Mouse (Mus musculus) gastrocnemius, postnatal 4 days (tissue): ENCODE data around the gene Scgb3a1. TPM values are rescaled to one million over a fixed set of nuclear protein-coding genes. Genes with fewer than 3 reads are reported as not detected.

Experiments used
- DNase-seq, 2 experiments: peaks; one replicate each; pipeline ENCODE4 v3.0.0; 2021 to 2022; ENCODE audit warnings: low spot score in 2 of 2, mixed read lengths in 2 of 2
- long read RNA-seq, 2 experiments: library from polyadenylated mRNA; stranded (forward); transcript quantifications; one replicate each; pipeline ENCODE4 v2.0.0; 2021
- total RNA-seq, 2 experiments: library from RNA; stranded (reverse); gene quantifications; 2 replicates each; pipeline ENCODE4 v1.2.3; 2021

Scgb3a1 gene
- total RNA-seq = under 1 TPM in 1 of 2 experiments, not detected in 1; 0.62 TPM
- long read RNA-seq, experiment 1 = 0 reads
- long read RNA-seq, experiment 2 = 0 reads

DNA sequence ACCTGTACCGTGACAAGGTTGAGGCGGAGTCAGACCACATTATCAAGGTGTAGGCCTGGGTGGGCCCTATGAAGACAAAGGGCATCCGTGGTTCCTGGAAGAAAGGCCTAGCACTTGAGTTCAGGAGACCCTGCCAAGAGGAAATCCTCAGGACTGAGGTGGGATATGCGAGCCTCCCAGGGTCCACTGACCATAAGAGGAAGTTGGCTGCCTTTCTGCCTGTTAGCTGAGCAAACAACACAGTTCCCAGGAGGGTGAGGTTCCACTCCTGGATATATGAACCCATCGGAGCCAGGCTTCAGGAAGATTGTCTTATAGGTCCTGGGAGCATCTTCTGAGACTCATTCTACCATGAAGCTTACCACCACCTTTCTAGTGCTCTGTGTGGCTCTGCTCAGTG, at the start of gene Scgb3a1:
Gene Scgb3a1, plus strand, starts transcription at position 301 of the 400 bp plus-strand sequence.
- no peak for DNase-seq

DNA sequence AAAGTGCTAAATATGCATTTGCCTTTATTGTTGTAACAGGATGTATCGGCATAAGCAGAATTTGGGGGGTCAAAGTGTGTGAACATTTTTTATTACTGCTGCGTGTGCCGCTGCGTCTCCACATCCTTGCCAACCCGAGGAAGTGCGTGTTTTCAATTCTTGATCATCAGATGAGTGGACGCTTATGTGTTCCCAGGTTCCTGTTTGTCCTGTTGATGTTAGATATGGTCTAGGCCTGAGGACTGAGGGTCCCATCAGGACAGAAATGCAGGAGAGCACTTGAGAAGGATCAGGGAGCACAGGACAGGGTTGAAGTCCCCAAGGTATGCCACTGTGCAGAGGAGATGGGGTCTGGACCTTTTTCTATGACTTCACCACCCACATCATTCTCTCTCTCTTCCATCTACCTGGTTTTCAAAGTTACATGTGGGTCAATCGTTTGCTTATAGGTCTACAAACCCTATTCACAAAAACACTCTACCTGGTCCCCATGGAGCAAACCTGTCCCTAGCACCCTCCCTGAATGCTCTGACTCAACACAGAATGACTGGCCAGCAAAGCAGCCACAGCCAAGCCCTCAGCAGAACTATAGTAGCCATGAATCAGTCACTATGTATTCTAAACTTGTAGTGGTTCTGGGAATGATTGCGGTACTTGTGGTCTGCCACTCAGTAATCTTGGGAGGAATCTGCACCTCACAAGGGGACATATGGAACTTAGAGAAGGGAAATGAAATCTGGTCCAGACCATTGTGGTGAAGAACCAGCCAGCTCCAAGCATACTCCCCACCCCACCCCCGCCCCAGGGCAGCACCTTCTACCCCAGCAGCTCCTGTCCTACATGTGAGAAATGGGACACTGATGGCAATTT, 47.3 kb upstream of the Scgb3a1 start:
- DNase-seq = no peak

DNA sequence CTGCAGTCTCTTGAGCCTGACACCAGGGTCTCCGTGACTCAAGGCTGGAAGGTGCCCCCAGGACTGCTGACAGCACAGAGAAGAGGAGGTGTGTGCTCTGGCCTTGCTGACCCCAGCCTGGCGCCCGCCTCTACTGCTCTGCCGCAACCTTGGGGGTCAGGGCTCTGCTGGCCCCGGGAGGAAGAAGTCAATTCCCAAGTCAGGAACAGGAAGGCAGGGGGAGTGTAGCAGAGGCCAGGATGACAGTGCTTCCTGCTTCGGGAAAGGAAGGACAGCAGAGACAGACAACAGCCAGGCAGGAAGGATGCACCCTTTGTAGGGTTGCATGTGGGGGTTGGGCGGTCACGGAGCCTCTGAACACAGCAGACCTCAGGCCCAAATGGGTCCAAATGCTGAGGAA, 44.9 kb upstream of the Scgb3a1 start:
- DNase-seq = no peak

DNA sequence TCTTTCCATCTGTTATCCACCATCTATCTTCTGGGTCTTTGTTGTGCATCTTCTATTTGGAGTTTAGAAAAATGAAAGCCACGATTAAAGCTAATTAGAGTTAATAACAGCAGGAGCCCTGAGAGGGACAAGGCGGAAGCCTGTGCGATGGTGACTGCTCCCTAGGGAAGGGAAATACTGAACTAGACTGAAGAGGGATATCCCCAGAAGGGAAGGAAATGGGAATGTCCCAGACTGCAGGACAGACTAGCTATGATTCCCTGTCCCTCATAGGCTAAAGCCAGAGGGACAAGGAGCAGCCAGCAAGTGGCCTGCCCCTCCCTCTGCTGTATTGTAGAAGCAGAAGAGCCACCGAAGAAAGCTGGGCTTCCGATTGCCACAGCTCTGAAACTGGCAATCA, 41.5 kb upstream of the Scgb3a1 start:
- no peak for DNase-seq

DNA sequence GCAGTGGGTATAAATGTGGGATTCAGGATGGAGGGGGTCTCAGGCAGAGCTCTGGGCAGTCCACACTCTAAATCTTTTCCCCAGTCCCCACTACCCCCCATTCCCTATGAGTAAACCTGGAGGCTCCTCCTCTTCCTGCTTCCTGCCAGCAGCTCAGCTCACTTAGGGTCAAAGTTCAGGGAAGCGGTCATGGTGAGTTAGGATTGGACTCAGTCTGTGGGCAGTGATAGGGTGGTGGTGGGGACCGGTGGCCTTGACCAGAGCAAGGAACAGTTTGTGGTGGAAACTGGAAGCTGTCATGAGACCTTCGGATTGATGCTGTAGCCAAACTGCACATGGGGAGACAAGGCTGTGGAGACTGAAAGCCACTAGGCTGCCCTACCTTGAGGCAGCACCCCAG, 39.3 kb upstream of the Scgb3a1 start:
- DNase-seq = no peak

DNA sequence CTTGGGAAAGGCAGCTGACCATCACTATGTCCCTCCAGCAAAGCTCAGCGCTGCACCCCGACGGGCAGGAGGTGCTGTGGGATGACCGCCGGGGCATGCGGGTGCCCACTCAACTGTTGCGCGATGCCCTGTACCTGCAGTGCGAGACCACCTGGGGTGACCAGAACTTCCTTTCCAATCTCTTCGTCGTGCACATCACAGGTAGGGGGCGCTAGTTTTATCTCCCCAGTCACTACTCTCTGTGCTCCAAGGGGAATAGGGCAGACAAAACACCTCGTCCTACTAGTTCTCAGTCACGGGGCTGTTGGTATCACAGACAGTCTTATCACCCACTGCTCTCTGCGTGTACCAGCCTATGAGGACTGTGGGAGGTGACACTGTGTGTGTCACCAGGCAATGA, 37.5 kb upstream of the Scgb3a1 start:
- DNase-seq = no peak

DNA sequence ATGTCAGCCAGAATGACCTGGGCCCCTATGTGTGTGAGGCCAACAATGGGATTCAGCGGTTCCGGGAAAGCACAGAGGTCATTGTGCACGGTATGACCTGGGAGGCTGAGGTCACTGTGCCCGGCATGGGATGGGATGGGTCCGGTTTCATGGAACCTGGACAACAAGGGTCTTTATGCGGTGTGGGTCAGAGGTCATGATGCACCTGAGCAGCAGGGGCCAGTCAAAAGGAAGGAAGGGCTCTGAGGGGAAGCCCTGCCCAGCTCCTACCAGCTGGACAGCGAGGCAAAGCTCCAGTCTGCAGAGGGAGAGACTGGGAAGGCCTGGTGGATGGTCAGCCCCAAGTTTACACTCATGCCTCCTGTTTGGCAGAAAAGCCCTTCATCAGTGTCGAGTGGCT, 36.7 kb upstream of the Scgb3a1 start:
- no peak for DNase-seq

DNA sequence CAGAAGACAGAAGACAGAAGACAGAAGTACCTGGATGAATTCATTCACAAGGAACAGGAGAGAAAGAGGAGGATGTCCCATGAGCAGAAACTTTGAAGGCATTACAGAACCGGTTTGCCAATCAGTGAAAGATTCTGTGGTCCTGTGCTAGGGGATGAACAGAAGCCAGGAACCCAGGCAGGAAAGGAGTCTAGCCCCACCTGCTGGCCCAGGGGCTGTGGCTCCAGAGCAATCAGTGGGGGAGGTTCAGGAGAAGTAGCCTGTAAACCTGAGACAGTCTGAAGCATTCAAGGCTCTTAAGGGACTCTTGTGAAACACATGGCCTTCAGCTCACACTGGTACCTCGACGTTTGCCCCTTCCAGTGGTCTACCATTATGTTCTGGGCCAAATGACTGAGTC, 32.3 kb upstream of the Scgb3a1 start:
- DNase-seq = no peak

DNA sequence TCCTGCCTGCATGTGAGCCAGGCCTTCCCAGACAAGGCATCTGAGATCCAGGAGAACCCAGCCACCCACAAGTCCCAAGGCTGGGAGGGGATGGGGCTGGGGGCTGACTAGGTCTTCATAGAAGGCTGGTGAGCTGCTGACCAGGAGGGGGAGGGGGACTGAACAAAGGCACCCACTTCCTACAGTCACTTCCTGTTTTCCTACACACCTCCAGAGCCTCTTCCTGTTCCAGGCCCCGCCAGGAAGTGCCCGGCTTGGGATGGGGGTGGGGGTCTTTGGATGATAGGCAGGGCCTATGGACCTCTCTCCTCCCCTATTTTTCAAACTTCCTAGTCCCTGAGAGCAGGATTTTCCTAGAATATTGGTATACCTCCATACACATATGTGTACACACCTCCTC, 31.2 kb upstream of the Scgb3a1 start:
- DNase-seq = no peak

DNA sequence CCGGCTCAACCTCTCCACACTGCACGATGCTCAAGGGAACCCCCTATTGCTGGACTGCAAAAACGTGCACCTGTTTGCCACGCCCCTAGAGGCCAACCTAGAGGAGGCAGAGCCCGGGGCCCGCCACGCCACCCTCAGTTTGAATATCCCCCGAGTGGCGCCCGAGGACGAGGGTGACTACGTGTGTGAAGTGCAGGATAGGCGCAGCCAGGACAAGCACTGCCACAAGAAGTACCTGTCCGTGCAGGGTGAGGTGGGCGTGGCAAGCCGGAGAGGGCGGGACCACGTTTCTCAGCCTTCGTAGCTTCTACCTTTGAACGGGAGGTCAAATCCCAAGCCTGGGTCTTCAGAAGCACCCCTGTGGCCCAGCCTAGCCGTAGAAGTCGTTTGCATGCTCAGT, 29.3 kb upstream of the Scgb3a1 start:
- no peak for DNase-seq

DNA sequence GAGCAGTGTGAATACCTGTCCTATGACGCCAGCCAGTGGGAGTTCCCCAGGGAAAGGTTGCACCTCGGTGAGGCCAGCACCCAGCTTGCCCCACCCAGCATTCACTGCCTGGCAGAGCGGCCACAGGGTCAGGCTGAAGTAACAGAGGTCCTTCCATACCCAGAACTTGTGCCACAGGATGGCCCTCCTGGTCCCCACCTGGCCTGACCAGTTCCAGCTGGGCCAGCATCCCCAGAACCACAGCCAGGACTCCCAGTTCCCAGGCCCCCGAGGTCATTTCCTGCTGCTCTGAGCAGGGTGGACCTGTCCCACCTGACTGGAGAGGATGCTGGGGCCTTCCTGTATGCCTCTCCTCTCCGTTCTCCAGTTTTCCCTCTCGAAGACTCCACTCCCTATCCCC, 27.7 kb upstream of the Scgb3a1 start:
- DNase-seq = no peak

DNA sequence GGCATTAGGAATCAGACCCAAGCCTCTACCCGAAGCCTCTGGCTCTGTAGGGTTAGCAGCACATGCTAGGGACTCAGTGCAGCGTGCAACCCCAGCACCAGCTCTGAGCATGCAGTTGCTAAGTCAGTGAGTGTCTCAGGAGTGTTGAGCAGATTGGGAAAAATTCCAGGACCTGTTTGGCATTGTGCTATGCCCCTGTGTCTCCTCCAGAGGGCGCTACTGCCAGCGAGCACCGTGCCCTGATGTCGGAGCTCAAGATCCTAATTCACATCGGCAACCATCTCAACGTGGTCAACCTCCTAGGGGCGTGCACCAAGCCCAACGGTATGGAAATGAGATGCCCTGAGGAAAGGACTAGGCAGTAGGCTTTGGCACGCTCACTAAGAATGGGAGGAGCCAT, 27.0 kb upstream of the Scgb3a1 start:
- no peak for DNase-seq

DNA sequence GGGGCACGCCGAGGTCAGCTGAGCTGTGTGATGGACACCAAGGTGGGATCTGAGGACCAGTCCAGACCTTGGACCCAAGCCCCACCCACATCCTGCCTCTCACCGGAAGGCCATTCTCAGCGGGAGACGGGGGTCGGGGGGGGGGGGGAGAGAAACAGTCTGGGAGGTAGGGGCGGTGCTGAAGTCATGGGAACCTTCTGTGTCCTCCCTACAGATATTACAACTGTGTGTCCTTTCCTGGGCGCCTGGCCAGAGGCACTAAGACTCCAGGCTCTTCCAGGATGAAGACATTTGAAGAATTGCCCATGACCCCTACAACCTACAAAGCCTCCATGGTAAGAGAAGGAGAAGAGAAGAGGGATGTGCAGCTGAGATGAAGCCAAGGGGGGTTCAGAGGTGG, 17.7 kb upstream of the Scgb3a1 start:
- no peak for DNase-seq

DNA sequence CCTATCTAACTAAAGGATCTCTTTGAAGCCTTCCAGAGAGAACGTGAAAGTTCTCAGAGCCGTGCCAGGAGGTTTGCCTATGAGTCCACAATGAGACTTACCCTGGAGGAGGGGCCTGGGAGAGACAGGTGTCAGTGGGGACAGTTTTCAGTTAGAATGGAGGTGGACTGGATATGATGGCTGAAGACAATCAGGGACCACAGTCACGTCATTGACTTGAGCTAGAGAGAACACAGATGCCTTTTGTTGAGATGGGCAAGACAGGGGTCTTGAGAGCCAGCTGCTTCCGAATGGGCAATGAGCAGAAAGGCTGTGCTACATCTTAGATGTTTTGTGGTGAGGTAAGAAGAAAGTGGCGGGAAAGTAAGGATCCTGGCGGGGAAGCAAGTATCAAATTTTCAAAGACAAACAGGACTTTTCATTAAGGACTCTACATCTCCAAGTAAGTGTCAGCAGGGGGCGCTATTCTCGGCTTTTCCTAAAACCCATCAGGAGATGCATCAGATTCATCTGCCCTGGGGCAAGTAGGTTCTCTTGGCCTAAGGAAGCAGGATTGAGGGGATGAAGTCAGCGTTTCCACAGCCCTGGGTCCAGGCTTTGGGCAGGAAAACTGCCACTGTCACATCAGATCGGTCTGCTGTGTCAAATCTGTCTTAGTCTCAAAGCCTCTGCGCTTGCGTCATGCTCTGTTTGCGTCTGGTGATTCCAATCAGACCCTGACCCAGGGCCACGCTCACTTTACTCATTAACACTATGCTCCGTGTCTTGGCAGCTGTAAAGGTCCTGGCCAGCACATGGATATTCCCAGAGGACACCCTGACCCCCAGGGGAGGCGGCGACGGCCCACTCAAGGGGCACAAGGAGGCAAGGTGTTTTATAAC, 13.1 kb upstream of the Scgb3a1 start:
- DNase-seq = no peak

DNA sequence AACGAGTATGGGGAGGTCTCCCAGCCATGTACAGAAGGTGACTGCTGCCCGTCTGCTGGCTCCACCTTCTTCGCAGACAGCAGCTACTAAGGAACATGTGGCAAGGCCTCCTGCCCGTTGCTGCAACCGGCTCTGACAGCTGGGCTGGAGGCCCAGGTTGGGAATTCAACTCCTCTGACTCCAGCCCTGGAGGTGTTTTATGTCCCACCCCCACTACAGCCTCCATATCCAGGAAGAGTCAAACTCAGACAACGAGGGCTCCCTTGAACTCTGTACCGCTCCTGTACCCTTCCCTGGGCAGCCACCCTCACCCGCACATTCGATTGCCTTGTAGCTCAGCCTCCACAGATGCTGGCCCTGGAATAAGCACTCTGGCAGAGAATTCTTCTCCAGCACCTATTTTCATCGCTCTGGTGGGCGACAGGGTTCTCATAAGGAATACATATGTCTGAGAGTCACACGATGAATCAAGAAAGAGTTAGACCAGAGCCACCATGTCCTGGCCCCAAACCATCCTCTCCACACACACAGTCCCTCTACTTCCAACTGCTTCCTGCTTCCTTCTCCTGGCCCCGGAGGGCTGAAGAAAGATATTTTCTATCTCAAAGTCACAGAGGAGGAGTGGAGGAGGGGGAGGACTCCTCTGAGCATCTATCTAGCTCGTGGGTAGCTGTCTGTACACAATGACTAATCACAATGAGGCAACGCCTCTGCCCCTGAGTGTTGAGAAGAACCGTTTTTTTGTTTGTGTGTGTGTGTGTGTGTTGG, 12.2 kb upstream of the Scgb3a1 start:
- no peak for DNase-seq

DNA sequence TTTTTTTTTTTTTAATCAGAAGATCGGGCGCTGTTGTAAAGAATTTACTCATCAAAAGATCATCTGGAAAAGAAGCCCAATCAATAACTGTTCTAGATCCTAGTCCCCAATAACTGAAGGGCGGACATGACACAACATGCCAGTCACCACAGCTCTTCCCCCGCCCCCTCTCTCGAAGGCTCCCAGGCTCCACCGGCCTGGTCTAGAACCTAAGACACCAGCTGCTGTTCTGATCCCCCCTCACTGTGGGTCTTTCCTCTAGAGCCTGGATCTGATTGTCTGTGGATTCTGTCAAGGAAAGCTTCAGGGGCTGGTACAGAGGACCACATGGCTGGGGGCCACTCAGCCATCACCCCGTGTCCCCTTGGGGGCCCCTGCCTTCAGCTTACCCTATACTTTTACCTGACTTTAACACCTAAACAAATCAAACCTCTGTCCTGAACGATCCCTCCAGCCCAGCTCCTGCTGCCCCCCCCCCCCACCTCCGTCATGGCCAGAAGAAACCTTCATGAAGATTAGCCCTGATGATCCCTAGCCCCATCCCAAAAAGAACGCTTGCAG, 11.6 kb upstream of the Scgb3a1 start:
- no peak for DNase-seq

DNA sequence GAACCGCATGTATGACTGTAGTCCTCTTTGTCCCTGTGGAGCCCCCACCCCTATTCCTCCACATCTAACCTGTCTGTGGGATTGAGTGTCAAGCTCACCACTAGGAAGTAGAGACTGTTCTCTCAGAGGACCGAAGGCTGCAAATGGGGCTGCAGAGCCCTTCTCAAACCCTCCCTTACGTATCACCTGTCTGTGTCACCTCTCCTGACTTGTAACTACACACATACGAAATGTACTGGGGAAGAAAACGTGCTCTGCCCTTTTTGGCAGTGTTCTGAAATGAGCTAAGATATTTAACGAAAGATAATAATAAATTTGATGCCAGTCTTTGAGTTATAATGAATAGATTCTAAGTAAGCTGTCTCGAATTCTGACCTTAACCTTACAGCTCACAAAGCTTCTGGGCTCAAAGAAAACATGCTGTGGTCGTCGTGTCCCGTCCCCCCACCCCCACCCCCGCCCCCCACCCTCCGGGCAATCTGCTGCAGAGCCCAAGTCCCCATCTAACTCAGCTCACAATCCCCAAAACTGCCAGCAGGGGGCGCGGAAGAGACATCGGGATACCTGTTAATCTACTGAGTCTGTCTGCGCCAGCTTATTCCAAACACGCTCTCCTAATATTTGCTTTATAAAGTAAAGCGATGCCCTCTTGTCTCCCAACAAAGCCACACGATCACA, 10.9 kb upstream of the Scgb3a1 start:
- peak; percentile 79 to 80 for DNase-seq

DNA sequence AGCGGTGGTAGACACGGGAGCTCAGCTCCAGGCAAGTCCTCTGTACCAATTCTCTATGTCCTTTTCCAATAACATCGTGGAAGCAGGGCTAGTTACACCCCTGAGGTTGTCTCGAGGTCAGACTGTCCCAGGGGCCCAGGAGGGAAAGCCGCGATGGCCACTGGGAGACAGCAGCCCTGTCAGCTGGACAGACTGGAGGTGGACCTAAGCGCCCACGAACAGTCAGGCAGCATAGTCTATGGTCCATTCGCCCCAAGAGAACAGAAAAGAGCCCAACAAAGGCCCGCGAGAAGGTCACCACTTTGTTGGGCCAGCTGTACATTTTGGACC, 10.4 kb upstream of the Scgb3a1 start:
- DNase-seq = no peak

DNA sequence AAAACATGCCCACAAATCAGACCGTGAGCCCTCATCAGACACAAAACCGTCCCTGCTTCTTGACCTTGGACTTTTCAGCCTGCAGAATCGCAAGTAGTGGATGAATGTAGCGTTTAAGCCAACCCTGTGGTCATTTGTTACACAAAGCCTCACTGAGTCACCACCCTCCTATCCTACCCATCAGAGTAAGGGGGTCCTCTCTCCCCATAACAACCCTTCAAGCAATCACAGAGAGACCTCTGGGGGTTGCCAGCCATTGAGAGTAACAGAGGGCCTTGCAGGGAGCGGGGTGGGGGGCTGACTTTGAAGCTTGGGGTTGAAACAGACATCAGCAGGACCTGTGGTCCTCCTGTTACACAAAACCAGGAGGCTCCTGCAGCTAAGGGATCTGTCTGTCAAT, 8.8 kb upstream of the Scgb3a1 start:
- DNase-seq = no peak

DNA sequence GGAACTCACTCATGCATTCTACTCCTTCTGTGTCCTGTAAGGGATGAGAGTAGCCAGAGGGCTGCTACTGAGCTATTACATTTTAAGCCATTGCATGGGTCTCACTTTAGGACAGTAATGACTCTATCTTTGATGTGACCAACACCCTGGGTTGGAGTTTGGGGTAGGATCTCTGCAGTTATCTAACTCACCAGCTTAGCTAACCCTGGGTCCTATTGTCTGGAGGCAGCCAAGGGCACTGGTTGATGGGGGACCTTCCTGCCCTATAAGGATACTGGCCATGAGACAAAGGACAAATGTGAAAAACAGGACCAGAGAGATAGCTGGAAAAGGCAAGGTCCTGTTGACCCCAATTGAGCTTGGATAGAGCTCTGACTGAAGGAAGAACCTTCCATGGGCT, 7.9 kb upstream of the Scgb3a1 start:
- DNase-seq = no peak

DNA sequence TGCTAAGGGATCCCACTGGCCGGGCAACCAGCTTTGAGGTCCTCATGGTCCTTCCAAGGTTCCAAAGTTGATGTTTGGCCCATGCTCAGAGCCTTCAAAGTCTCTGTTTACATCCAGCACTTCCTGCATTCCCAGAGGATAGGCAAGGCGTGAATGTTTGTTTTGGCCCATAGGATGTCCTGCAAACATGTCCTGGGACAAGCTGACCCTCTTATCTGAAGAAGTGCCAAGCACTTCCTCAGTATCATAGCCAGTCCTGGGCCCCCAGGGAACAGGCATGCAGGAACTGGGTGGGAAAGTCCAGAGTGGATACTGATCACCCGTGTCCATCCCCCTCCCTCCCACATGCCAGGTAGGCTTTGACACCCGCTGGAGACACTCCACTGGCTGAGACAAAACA, 5.3 kb upstream of the Scgb3a1 start:
- DNase-seq = no peak
